Mouse (Mus musculus): Measurements from ENCODE around the gene Fam129c. TPM values are rescaled to one million over a fixed set of nuclear protein-coding genes. Genes with fewer than 3 reads are reported as not detected.

Gene Fam129c
- polyA plus RNA-seq, 1 experiment = 2.9 TPM

DNA sequence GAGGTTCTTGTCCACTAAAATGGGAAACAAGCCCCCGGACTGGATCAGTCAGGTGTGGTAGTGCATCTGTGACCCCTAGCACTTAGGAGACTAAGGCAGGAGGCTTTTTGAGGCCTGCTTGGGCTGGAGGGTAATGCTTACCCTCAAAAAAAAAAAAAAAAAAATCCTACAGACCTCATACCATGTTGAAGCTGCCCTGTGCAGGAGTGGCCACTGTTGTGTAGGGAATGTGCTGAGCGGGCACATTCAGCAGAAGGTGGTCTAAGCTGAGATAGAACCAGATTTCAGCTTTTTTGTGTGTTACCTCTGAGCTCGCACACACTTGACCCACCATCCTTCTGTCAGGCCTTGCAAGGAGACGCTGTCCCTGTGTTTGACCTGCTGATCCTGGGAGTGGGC lies 3.1 kb upstream of the Fam129c start:
- Histone ChIP-seq H3K4me3 (no peak overlapping the region), H3K36me3 (ENCODE audit: control insufficient read depth, insufficient read depth) (no peaks in the 10 kb centered on the region), H3K4me2 (ENCODE audit: low read depth) (no peak overlapping the region), H3ac (ENCODE audit: control insufficient read depth, insufficient read length) (no peak overlapping the region), H3K79me2 (ENCODE audit: control insufficient read depth, insufficient read depth) (peaks cover 8% of the 10 kb centered on the region), H3K27me3 (ENCODE audit: control insufficient read depth, insufficient read depth, insufficient read length) (no peaks in the 10 kb centered on the region)
- no peak for TF ChIP-seq TCF12 (IDR thresholded peaks at IDR 0.05; ENCODE audit: insufficient read depth, poor library complexity, severe bottlenecking)
- no peak for TF ChIP-seq REST (IDR thresholded peaks at IDR 0.05; ENCODE audit: insufficient read depth, insufficient read length)
- no peak for TF ChIP-seq POLR2AphosphoS2 (IDR thresholded peaks at IDR 0.05; ENCODE audit: insufficient read length, low read depth)
- no peak for TF ChIP-seq E2F4 (IDR thresholded peaks at IDR 0.05; ENCODE audit: insufficient read depth)
- TF ChIP-seq USF1 (IDR thresholded peaks at IDR 0.05; ENCODE audit: low read depth) = no peak
- no peak for TF ChIP-seq MYOD1 (IDR thresholded peaks at IDR 0.05; ENCODE audit: control insufficient read depth in 1 of 3, insufficient read length in 2 of 3, low read depth in 2 of 3)

DNA sequence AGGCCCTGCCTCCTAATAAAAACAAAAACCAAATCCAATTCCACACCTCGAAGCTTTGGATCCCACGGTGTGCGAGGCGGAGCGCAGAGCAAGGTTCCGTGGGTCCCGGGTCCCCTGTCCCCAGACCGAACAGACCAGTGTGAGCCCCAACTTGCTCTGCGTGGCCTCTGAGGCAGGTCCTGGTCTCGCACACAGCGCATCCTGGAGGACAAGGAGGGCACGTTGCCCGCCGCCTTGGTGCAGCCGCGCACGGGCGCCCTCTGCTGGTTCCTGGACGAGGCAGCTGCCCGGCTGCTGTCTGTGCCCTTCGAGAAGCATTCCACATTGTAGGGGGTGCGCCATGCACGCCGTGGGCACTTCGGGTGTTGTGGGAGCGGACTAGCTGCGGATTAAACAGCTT lies 1.6 kb upstream of the Fam129c start:
- Histone ChIP-seq H3K4me2 (ENCODE audit: low read depth) (no peak overlapping the region), H3K36me3 (ENCODE audit: control insufficient read depth, insufficient read depth) (no peaks in the 10 kb centered on the region), H3ac (ENCODE audit: control insufficient read depth, insufficient read length) (no peak overlapping the region), H3K4me3 (no peak overlapping the region), H3K27me3 (ENCODE audit: control insufficient read depth, insufficient read depth, insufficient read length) (no peaks in the 10 kb centered on the region), H3K79me2 (ENCODE audit: control insufficient read depth, insufficient read depth) (peaks cover 8% of the 10 kb centered on the region)
- TF ChIP-seq MYOD1 (IDR thresholded peaks at IDR 0.05; ENCODE audit: control insufficient read depth in 1 of 3, insufficient read length in 2 of 3, low read depth in 2 of 3) = peak in 2 of 3 experiments; percentile 27 to 39
- peak; percentile 35 for TF ChIP-seq POLR2A (IDR thresholded peaks at IDR 0.05; ENCODE audit: insufficient read length, low read depth)
- no peak for TF ChIP-seq REST (IDR thresholded peaks at IDR 0.05; ENCODE audit: insufficient read depth, insufficient read length)
- peak in 2 of 3 experiments; percentile 59 to 77 for TF ChIP-seq MYOG (IDR thresholded peaks at IDR 0.05; ENCODE audit: control insufficient read depth in 1 of 3, insufficient read depth in 1 of 3, insufficient read length in 2 of 3, low read depth in 2 of 3)
- no peak for TF ChIP-seq SRF (IDR thresholded peaks at IDR 0.05; ENCODE audit: control insufficient read depth, insufficient read length, low read depth)
- no peak for TF ChIP-seq CEBPB (IDR thresholded peaks at IDR 0.05; ENCODE audit: insufficient read depth, poor library complexity, severe bottlenecking)
- peak; percentile 80 for TF ChIP-seq POLR2AphosphoS2 (IDR thresholded peaks at IDR 0.05; ENCODE audit: insufficient read length, low read depth)
- no peak for TF ChIP-seq TCF12 (IDR thresholded peaks at IDR 0.05; ENCODE audit: insufficient read depth, poor library complexity, severe bottlenecking)
- TF ChIP-seq USF1 (IDR thresholded peaks at IDR 0.05; ENCODE audit: low read depth) = no peak

DNA sequence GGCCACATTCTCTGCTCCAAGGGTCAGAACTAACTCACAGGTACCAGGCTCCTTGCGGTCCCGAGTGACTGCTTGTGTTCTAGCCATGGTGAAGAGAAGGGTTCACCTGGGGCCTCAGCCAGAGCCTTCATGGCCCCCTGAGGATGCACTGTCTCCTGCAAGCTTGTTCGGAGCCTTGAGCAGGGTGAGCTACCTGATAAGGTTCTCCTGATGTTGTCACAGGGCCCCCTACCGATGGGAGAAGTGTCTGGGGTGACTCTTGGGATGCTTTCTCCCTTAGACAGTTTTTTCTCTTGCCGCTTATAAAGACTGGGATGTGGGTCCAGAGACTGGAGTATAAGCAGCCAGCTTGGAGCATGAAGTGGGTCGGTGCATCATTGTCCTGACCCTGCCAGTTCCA lies 1.1 kb upstream of the Fam129c start:
- TF ChIP-seq TCF12 (IDR thresholded peaks at IDR 0.05; ENCODE audit: insufficient read depth, poor library complexity, severe bottlenecking) (no peak), CEBPB (IDR thresholded peaks at IDR 0.05; ENCODE audit: insufficient read depth, poor library complexity, severe bottlenecking) (no peak), MYOG (IDR thresholded peaks at IDR 0.05; ENCODE audit: control insufficient read depth in 1 of 3, insufficient read depth in 1 of 3, insufficient read length in 2 of 3, low read depth in 2 of 3) (no peak), POLR2AphosphoS2 (IDR thresholded peaks at IDR 0.05; ENCODE audit: insufficient read length, low read depth) (no peak), TCF3 (IDR thresholded peaks at IDR 0.05; ENCODE audit: insufficient read length, low read depth) (no peak), USF1 (IDR thresholded peaks at IDR 0.05; ENCODE audit: low read depth) (no peak), SRF (IDR thresholded peaks at IDR 0.05; ENCODE audit: control insufficient read depth, insufficient read length, low read depth) (no peak), MAX (IDR thresholded peaks at IDR 0.05; ENCODE audit: low read depth) (no peak), MYOD1 (IDR thresholded peaks at IDR 0.05; ENCODE audit: control insufficient read depth in 1 of 3, insufficient read length in 2 of 3, low read depth in 2 of 3) (no peak), POLR2A (IDR thresholded peaks at IDR 0.05; ENCODE audit: insufficient read length, low read depth) (no peak), REST (IDR thresholded peaks at IDR 0.05; ENCODE audit: insufficient read depth, insufficient read length) (no peak), E2F4 (IDR thresholded peaks at IDR 0.05; ENCODE audit: insufficient read depth) (no peak)
- no peak overlapping the region for H3K4me2 ChIP-seq (ENCODE audit: low read depth)
- H3K79me2 ChIP-seq (ENCODE audit: control insufficient read depth, insufficient read depth) = peaks cover 8% of the 10 kb centered on the region
- no peaks in the 10 kb centered on the region for H3K36me3 ChIP-seq (ENCODE audit: control insufficient read depth, insufficient read depth)
- H3K27me3 ChIP-seq (ENCODE audit: control insufficient read depth, insufficient read depth, insufficient read length) = no peaks in the 10 kb centered on the region
- H3K4me3 ChIP-seq = no peak overlapping the region
- H3ac ChIP-seq (ENCODE audit: control insufficient read depth, insufficient read length) = no peak overlapping the region

DNA sequence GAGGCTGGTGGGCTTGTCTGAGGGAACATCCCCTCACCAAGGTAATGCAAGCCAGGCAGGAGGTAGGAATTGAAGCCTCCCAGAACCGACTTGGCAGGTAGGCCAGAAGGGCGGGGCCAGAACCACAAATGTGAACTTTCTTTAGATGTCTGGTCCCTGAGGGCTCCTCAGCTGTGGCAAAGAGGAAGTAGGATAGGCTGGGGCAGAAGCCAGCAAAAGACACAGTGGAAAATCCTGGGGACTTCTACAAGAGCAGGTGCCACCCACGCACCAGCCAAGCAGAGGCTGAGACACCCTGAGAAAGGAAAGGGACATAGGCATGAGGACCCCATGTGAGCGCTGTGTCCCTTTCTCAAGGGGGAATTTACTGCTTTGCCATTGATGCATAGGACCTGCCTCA lies 650 bp upstream of the Fam129c start:
- no peak overlapping the region for H3K4me3 ChIP-seq
- H3ac ChIP-seq (ENCODE audit: control insufficient read depth, insufficient read length) = no peak overlapping the region
- no peak overlapping the region for H3K4me2 ChIP-seq (ENCODE audit: low read depth)
- TF ChIP-seq USF1 (IDR thresholded peaks at IDR 0.05; ENCODE audit: low read depth) = no peak
- no peak for TF ChIP-seq MAX (IDR thresholded peaks at IDR 0.05; ENCODE audit: low read depth)
- no peak for TF ChIP-seq E2F4 (IDR thresholded peaks at IDR 0.05; ENCODE audit: insufficient read depth)
- no peak for TF ChIP-seq TCF3 (IDR thresholded peaks at IDR 0.05; ENCODE audit: insufficient read length, low read depth)
- no peak for TF ChIP-seq MYOD1 (IDR thresholded peaks at IDR 0.05; ENCODE audit: control insufficient read depth in 1 of 3, insufficient read length in 2 of 3, low read depth in 2 of 3)
- TF ChIP-seq POLR2AphosphoS2 (IDR thresholded peaks at IDR 0.05; ENCODE audit: insufficient read length, low read depth) = no peak
- TF ChIP-seq MYOG (IDR thresholded peaks at IDR 0.05; ENCODE audit: control insufficient read depth in 1 of 3, insufficient read depth in 1 of 3, insufficient read length in 2 of 3, low read depth in 2 of 3) = no peak
- no peak for TF ChIP-seq POLR2A (IDR thresholded peaks at IDR 0.05; ENCODE audit: insufficient read length, low read depth)
- no peak for TF ChIP-seq REST (IDR thresholded peaks at IDR 0.05; ENCODE audit: insufficient read depth, insufficient read length)
- TF ChIP-seq TCF12 (IDR thresholded peaks at IDR 0.05; ENCODE audit: insufficient read depth, poor library complexity, severe bottlenecking) = no peak
- no peak for TF ChIP-seq CEBPB (IDR thresholded peaks at IDR 0.05; ENCODE audit: insufficient read depth, poor library complexity, severe bottlenecking)
- TF ChIP-seq SRF (IDR thresholded peaks at IDR 0.05; ENCODE audit: control insufficient read depth, insufficient read length, low read depth) = no peak
- H3K27me3 ChIP-seq (ENCODE audit: control insufficient read depth, insufficient read depth, insufficient read length) = no peaks in the 10 kb centered on the region
- H3K36me3 ChIP-seq (ENCODE audit: control insufficient read depth, insufficient read depth) = no peaks in the 10 kb centered on the region
- H3K79me2 ChIP-seq (ENCODE audit: control insufficient read depth, insufficient read depth) = peaks cover 8% of the 10 kb centered on the region

DNA sequence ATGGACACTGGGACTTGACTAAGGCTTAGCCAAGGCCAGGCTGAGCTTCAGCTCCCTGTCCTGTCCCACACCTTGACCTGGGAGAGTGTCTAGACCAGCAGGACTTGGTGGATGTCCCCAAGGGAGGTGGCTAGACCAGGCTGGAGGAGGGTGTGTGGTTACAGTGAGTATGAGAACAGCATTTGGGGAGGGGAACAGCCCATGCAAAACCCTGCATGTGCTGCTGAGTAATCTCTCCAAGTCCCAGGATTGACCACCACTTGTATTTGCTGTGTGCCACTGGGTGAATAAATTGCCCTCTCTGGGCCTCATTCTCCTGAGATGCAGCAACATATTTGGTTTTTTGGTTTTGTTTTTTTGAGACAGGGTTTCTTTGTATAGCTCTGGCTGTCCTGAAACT lies 927 bp downstream of the Fam129c start:
- no peaks in the 10 kb centered on the region for H3K27me3 ChIP-seq (ENCODE audit: control insufficient read depth, insufficient read depth, insufficient read length)
- H3K36me3 ChIP-seq (ENCODE audit: control insufficient read depth, insufficient read depth) = no peaks in the 10 kb centered on the region
- H3K4me3 ChIP-seq = no peak overlapping the region
- H3K4me2 ChIP-seq (ENCODE audit: low read depth) = no peak overlapping the region
- H3K79me2 ChIP-seq (ENCODE audit: control insufficient read depth, insufficient read depth) = no peaks in the 10 kb centered on the region
- TF ChIP-seq MYOG (IDR thresholded peaks at IDR 0.05; ENCODE audit: control insufficient read depth in 1 of 3, insufficient read depth in 1 of 3, insufficient read length in 2 of 3, low read depth in 2 of 3) (no peak), MAX (IDR thresholded peaks at IDR 0.05; ENCODE audit: low read depth) (no peak), TCF3 (IDR thresholded peaks at IDR 0.05; ENCODE audit: insufficient read length, low read depth) (no peak)
- no peak overlapping the region for H3ac ChIP-seq (ENCODE audit: control insufficient read depth, insufficient read length)
